Mouse (Mus musculus): ENCODE results near the gene Cyp2w1. TPM values are rescaled to one million over a fixed set of nuclear protein-coding genes. Genes with fewer than 3 reads are reported as not detected.
A peak's percentile ranks its signal among the peaks of the same experiment; 100 is the strongest.
"Not testable (repeated sequence)": the region's sequence is repeated elsewhere in the genome, so short reads cannot be mapped to it uniquely, and the experiment has no call there.

Cyp2w1 gene
- polyA plus RNA-seq, 1 experiment from 2014 or later: not detected

DNA sequence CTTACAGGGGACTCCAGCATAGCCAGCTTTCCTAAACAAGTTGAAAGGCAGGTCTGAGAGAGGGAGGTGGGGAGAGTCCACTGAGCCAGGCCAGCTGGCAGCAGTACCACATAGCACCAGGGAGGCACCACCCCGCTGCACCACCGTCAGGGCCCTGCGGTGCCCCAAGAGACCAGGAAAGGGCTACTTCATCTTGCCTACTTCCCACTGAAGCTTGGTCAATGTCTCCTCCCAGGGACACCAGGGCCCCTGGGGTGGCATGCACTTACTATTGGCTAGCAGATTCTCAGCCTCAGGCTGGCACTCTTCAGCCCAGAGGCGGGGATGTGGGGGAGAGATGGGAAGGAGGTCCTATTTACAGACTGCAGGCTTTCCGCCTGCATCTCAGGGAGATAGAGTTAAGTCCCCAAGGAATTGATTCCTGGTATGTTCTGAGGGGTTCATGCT, 28.3 kb upstream of the Cyp2w1 start:
- H3K9me3 ChIP-seq (replicated peaks): no peaks in the 10 kb centered on the region
- no peaks in the 10 kb centered on the region for H3K36me3 ChIP-seq
- DNase-seq (ENCODE audit: low spot score): no peak
- no peak overlapping the region for H3K27ac ChIP-seq (replicated peaks)
- H3K4me1 ChIP-seq: peaks cover 15% of the 10 kb centered on the region
- H3K27me3 ChIP-seq (ENCODE audit: low read depth, poor library complexity, severe bottlenecking): peaks cover 54% of the 10 kb centered on the region
- H3K4me3 ChIP-seq: no peak overlapping the region; the same call in 1 of the 2 replicates
- 72% methylated on average over 5 of the region's 5 CpGs for WGBS

DNA sequence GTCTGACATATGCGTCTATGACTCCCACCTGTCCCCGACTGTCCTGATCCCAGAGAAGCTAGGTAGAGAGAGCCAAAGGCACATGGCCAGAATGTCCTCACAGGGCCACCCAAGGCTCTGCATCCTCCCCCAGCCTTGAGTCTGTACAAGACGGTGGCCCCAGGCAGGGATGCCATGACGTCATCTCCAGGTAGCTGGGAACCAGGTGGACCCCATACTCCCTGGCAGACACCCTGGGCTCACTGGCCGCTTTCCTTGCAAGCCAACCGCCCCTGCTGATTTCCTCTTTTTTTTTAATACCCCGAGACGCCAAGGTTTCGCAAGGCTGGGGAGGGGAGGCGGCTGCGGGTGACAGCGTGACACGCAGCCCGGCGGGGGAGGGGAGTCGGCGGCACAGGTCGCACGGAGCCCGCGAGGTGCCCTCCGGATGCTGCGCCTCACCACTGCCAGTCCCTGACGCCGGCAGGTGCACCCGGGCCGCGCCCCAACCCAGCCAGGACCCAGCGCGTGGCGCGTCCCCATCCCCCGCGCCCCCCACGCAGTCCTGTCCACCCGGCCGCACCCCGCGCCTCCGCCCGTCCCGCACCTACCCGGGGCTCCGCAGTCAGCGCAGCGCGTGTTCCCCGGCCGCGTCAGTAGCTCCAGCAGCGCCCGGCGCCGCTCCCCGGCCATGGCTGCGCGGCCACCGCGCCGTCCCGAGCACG, 27.6 kb upstream of the Cyp2w1 start:
- H3K36me3 ChIP-seq: no peaks in the 10 kb centered on the region
- peak; percentile 40 for DNase-seq (ENCODE audit: low spot score)
- WGBS: 2% methylated on average over 62 of the region's 62 CpGs
- peak overlapping the region; percentile 75 for H3K4me3 ChIP-seq
- peaks cover 15% of the 10 kb centered on the region for H3K4me1 ChIP-seq
- H3K27me3 ChIP-seq (ENCODE audit: low read depth, poor library complexity, severe bottlenecking): peaks cover 56% of the 10 kb centered on the region
- no peaks in the 10 kb centered on the region for H3K9me3 ChIP-seq (replicated peaks)
- H3K27ac ChIP-seq (replicated peaks): peak overlapping the region; percentile 68

DNA sequence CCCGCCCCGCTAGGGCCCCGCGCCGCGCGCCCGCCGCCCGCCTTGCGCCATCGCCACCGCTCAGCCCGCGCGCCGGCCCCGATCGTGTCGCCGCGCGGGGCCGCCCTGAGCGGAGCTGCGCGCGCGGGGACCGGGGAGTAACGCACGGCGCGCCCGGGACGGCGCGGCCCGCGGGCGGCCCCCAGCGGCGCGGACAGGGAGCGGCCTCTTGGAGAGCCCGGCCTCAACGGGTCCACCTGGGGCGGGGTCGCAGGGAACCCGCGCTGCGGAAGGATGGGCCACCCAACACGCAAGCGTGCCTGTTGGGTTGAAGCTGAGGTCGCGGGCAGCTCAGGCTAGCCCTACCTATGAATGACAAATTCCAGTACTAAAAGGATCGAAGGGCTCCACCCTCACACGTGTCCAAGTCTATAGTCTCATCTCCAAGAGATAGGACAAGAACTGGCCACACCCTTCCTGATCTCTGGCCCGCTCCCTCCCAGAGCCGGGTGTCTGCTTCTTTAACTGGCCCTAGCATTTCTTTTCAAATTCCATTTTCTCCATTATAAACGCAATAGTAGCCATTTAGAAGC, 26.9 kb upstream of the Cyp2w1 start, which contains the start of gene Adap1:
Gene Adap1, minus strand, starts transcription at position 228 of the 572 bp plus-strand sequence.
- H3K27ac ChIP-seq (replicated peaks): peak within 1 kb of the TSS; percentile 68
- H3K27me3 ChIP-seq (ENCODE audit: low read depth, poor library complexity, severe bottlenecking): peaks cover 56% of the 10 kb centered on the region
- H3K4me1 ChIP-seq: peaks cover 15% of the 10 kb centered on the region
- 9% methylated on average over 61 of the region's 61 CpGs for whole genome bisulfite sequencing
- H3K36me3 ChIP-seq: no peaks in the 10 kb centered on the region
- peak within 1 kb of the TSS; percentile 75 for H3K4me3 ChIP-seq
- no peaks in the 10 kb centered on the region for H3K9me3 ChIP-seq (replicated peaks)
- DNase-seq (ENCODE audit: low spot score): peak; percentile 45

DNA sequence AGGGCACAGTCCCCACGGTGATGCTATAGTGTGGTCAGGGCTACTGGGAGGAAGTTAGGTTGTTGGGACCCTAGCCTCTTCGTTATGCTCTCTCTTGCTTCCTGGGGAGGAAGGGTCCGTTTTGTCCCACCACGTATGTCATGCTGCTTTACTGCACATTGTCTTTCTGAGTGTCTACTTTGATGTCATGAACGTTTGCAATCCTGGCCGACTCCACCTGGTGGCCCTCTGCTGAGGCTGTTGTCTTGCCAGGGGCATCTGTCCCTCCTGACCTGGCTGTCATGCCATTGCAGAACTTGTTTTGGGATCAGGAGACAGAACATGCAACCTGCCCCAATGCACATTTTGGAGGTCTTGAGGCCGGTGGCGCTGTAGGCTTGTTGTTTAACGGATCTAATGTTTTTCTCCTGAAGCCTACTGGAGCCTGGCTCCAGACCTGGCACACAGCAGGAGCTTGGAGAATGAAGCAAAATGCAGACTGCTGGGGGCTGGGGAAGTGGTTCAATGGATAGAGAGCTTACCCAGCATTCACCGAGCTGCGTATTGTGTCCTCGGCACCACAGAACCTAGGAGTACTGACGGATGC, 26.2 kb upstream of the Cyp2w1 start:
- H3K4me3 ChIP-seq: no peak overlapping the region
- H3K27me3 ChIP-seq (ENCODE audit: low read depth, poor library complexity, severe bottlenecking): peaks cover 56% of the 10 kb centered on the region
- no peak for DNase-seq (ENCODE audit: low spot score)
- H3K36me3 ChIP-seq: no peaks in the 10 kb centered on the region
- H3K27ac ChIP-seq (replicated peaks): no peak overlapping the region
- peaks cover 15% of the 10 kb centered on the region for H3K4me1 ChIP-seq
- H3K9me3 ChIP-seq (replicated peaks): no peaks in the 10 kb centered on the region
- 65% methylated on average over 13 of the region's 13 CpGs for WGBS

DNA sequence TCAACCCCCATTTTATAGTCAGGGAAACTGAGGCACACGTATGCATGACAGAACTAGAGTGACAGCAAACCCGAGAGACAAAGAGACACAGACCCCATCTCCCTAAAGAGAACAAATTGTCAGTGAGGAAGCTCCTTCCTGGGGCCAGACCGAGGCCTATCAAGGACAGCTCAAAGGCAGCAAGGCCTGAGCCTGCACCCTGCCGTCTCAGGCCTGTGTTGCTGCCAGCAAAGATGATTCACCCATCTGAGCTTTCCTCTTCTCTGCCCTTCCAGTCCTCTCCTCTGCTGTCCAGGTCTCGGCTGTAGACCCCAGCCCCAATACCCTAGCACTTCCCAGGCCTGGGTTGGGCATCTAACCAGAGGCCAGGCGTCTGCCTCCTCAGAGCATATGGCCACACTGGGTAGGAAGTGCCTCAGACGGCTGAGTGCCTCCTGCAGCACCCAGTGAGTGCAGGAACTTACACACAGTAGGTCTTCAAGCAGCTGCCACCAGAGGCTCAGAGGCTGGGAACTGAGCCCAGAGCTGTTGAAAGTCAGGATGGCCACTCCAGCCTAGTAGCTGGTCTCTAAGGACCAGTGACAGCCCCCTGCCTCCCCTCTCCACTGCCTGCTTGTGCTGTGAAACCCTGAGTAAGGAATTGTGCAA, 25.3 kb upstream of the Cyp2w1 start:
- Histone ChIP-seq H3K36me3 (no peaks in the 10 kb centered on the region), H3K9me3 (replicated peaks) (no peaks in the 10 kb centered on the region), H3K4me3 (no peak overlapping the region), H3K27ac (replicated peaks) (no peak overlapping the region), H3K4me1 (peaks cover 15% of the 10 kb centered on the region), H3K27me3 (ENCODE audit: low read depth, poor library complexity, severe bottlenecking) (peaks cover 56% of the 10 kb centered on the region)
- 74% methylated on average over 7 of the region's 7 CpGs for WGBS
- no peak for DNase-seq (ENCODE audit: low spot score)

DNA sequence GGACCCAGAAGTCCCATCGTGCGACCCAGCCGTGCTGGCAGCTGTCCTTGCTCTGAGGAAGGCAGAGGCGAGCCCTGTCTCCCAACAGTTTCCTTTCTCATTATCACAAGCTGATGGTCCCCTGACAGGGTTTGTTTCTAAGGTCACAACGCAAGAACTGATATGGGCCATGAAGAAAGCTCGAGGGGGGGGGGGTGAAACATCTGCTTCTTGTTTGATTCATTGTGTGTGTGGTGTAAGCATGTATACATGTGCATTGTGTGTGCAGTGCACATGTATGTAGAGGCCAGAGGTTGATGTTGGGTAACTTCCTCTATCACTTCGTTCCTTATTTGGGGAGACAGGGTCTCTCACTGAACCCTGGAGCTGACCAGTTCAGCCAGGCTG, 24.8 kb upstream of the Cyp2w1 start:
- Histone ChIP-seq H3K4me3 (no peak overlapping the region), H3K4me1 (peaks cover 15% of the 10 kb centered on the region), H3K9me3 (replicated peaks) (no peaks in the 10 kb centered on the region), H3K27me3 (ENCODE audit: low read depth, poor library complexity, severe bottlenecking) (peaks cover 55% of the 10 kb centered on the region), H3K27ac (replicated peaks) (no peak overlapping the region), H3K36me3 (no peaks in the 10 kb centered on the region)
- no peak for DNase-seq (ENCODE audit: low spot score)
- WGBS: 81% methylated on average over 7 of the region's 7 CpGs

DNA sequence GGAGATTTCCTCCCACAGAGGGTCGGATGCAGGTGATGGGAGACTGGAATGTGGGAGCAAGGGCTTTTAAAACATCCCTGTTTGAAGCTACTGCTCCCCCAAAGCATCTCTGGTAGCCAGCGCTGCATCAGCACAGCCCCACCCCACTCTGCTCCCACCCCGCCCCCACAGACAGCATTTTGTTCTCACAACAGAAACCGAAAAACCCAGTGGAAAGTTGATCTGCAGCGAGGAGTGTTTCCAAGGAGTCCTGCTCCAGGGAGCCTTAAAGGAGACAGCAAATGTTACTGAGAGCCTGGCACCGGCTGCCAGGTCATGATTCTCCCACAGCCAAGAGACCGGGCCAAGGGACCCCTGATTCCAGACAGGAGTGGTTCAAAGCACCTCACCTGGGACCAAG, 21.7 kb upstream of the Cyp2w1 start:
- peaks cover 15% of the 10 kb centered on the region for H3K36me3 ChIP-seq
- 70% methylated on average over 7 of the region's 7 CpGs for WGBS
- H3K27me3 ChIP-seq (ENCODE audit: low read depth, poor library complexity, severe bottlenecking): peaks cover 24% of the 10 kb centered on the region
- no peak for DNase-seq (ENCODE audit: low spot score)
- H3K9me3 ChIP-seq (replicated peaks): no peaks in the 10 kb centered on the region
- no peak overlapping the region for H3K4me3 ChIP-seq
- H3K27ac ChIP-seq (replicated peaks): no peak overlapping the region
- no peaks in the 10 kb centered on the region for H3K4me1 ChIP-seq

DNA sequence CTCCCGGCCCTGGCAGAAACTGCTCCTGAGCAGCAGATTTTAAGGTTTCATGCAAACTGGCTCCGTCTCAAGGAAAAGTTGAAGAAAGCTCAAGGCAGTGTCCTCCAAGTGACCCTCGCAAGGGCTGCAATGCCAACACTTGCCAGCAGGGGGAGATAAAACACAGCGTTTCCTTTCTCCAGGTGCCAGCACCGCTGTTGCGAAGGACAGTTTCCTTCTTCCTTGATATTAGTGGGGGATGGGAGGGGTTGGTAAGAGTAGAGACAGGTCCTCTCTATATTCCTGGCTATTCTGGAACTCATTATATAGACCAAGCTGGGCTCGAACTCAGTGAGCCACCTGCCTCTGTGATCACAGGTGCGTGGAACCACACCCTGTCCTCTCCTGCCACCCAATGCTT, 20.7 kb upstream of the Cyp2w1 start:
- peaks cover 15% of the 10 kb centered on the region for H3K27me3 ChIP-seq (ENCODE audit: low read depth, poor library complexity, severe bottlenecking)
- no peaks in the 10 kb centered on the region for H3K9me3 ChIP-seq (replicated peaks)
- peak; percentile 76 for DNase-seq (ENCODE audit: low spot score)
- no peak overlapping the region for H3K27ac ChIP-seq (replicated peaks)
- peaks cover 25% of the 10 kb centered on the region for H3K36me3 ChIP-seq
- no peaks in the 10 kb centered on the region for H3K4me1 ChIP-seq
- 23% methylated on average over 8 of the region's 8 CpGs for WGBS
- no peak overlapping the region for H3K4me3 ChIP-seq

DNA sequence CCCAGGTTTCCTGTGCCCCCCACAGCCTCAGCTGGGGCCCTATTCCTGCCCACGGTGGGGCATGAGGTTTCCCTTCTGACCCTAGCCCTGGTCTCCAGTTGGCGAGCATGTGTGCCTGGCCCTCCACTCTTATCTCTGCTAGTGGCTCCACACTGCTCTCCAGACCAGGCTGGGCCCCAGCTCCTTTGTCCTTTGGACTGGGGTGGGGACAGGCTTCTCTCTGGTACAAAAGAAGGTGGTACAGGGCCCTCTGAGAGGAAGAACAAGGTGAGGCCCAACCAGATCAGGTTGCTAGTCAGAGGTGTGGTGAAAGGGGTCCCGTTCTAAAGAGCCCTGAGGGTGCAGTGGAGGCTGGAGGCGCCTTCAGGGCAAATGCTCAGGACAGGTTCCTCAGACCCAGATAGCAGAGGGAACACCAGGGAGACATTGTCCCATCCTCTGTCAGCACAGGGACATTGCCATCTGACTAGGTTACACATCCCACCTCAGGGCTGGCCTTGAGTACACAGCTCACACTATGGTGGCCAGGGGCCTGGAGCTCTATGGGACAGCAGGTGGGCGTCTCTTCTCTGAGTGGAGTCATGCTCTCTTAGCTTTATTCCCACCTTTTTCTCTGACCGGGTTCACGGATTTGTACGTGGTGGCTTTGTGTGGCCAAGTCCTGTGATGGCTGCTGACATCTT, 19.7 kb upstream of the Cyp2w1 start:
- no peak for DNase-seq (ENCODE audit: low spot score)
- Histone ChIP-seq H3K27me3 (ENCODE audit: low read depth, poor library complexity, severe bottlenecking) (peaks cover 6% of the 10 kb centered on the region; the same call in 1 of the 2 replicates), H3K9me3 (replicated peaks) (no peaks in the 10 kb centered on the region), H3K27ac (replicated peaks) (no peak overlapping the region), H3K4me1 (no peaks in the 10 kb centered on the region), H3K36me3 (peaks cover 34% of the 10 kb centered on the region), H3K4me3 (no peak overlapping the region)
- WGBS: 89% methylated on average over 8 of the region's 8 CpGs

DNA sequence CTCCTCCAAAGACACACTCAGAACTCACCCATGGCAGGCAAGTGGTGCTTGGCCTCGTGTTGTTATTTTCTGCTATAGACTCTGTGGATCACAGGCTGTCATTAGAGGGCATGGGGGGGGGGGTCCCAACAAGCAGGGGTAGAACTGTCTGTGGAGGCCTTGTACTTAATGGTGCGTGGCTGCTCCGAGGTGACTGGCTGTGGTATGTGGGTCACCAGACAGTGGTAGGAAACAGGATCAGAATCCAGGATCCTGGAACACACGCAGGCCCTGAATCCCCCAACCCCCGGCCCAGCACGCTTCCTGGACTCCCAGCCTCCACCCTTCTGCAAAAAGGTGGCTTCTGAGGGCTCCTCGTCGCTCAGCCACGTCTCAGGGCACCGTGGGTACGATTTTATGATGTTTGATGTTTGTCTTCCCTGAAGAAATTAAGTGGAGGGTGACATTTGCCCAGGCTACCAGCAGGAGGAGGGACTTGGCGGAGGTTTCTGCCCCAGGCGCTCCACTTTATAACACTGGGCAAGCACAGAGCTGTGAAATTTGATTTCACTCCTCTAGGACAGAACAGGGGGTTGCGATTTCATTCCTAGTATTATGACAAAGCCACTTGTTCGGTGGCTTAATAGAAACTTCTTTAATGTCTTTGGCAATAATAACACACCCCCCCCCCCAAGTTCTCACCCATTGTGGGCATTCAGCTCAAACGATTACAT, 19.0 kb upstream of the Cyp2w1 start:
- DNase-seq (ENCODE audit: low spot score): no peak
- Histone ChIP-seq H3K27ac (replicated peaks) (no peak overlapping the region), H3K4me3 (no peak overlapping the region), H3K4me1 (no peaks in the 10 kb centered on the region), H3K36me3 (peaks cover 42% of the 10 kb centered on the region), H3K9me3 (replicated peaks) (no peaks in the 10 kb centered on the region), H3K27me3 (ENCODE audit: low read depth, poor library complexity, severe bottlenecking) (peaks cover 6% of the 10 kb centered on the region; the same call in 1 of the 2 replicates)
- 87% methylated on average over 16 of the region's 16 CpGs for WGBS

DNA sequence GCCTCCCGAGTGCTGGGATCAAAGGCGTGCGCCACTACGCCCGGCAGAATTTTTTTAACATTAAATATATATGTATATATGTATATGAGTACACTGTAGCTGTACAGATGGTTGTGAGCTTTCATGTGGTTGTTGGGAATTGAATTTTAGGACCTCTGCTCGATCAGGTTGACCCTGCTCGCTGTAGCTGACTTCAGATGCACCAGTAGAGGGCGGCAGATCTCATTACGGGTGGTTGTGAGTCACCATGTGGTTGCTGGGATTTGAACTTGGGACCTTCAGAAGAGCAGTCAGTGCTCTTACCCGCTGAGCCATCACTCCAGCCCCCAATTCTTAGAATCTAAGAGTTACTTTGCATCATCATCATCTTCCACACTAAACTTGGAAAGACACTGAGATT, 18.0 kb upstream of the Cyp2w1 start:
- not testable (repeated sequence) for DNase-seq (ENCODE audit: low spot score); H3K27me3 ChIP-seq (ENCODE audit: low read depth, poor library complexity, severe bottlenecking); H3K9me3 ChIP-seq (replicated peaks); H3K27ac ChIP-seq (replicated peaks); H3K4me3 ChIP-seq; H3K4me1 ChIP-seq
- peaks cover 51% of the 10 kb centered on the region for H3K36me3 ChIP-seq
- whole genome bisulfite sequencing: 87% methylated on average over 10 of the region's 10 CpGs

DNA sequence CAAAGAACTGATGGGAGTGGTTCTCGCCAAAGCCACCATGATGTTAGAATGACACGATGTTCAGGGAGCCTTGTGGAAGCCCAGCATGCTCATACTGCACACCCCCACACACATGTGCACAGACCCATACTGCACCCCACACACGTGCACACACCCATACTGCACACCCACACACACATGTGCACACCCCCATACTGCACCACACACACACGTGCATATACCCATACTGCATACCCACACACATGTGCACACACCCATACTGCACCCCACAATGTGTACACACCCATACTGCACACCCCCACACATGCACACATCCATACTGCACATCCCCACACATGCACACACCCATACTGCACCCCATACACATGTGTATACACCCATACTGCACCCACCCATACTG, 16.8 kb upstream of the Cyp2w1 start:
- no peaks in the 10 kb centered on the region for H3K9me3 ChIP-seq (replicated peaks)
- WGBS: 95% methylated on average over 4 of the region's 4 CpGs
- H3K4me1 ChIP-seq: no peaks in the 10 kb centered on the region
- H3K27ac ChIP-seq (replicated peaks): no peak overlapping the region
- H3K27me3 ChIP-seq (ENCODE audit: low read depth, poor library complexity, severe bottlenecking): 0 out of 2 replicates have a peak, but pooled peaks cover 4% of the 10 kb centered on the region
- H3K4me3 ChIP-seq: no peak overlapping the region
- DNase-seq (ENCODE audit: low spot score): no peak
- H3K36me3 ChIP-seq: peaks cover 64% of the 10 kb centered on the region
